Mouse (Mus musculus) CH12.LX (cell line): ENCODE measurements around the gene Hoxa11.

Experiments used
- ETS1 ChIP-seq: conservative IDR thresholded peaks from 2 replicates; pipeline ENCODE4 v1.6.1; 2012; ENCODE audit warnings: low read depth, mild to moderate bottlenecking, inconsistent platforms, low read length, improper control_type of control experiment, moderate library complexity
- POLR2A ChIP-seq: IDR thresholded peaks from 2 replicates; pipeline ENCODE4 v1.6.1; 2011; ENCODE audit warnings: low read depth, mild to moderate bottlenecking, improper control_type of control experiment, low read length

- no peak for TF ChIP-seq POLR2A
- TF ChIP-seq ETS1 = no peak
Observed at GRCm38 (mm10) chr6:52231885-52232567, 13.6 kb downstream of the Hoxa11 start.
